Mouse (Mus musculus): ENCODE results near the gene Vamp5. TPM values are rescaled to one million over a fixed set of nuclear protein-coding genes. Genes with fewer than 3 reads are reported as not detected.

Gene Vamp5
- polyA plus RNA-seq, 1 experiment from 2014 or later = 22.2 TPM

GRCm38 (mm10) chr6:72362132-72363028 lies 17.9 kb downstream of the Vamp5 start:
- 0 out of 2 replicates have a peak, but pooled peaks cover 4% of the 10 kb centered on the region for H3K36me3 ChIP-seq (ENCODE audit: control insufficient read depth, insufficient read depth, low read length)
- H3K9ac ChIP-seq (ENCODE audit: low read length) = peak overlapping the region; percentile 74
- peak; percentile 64 for TF ChIP-seq CTCF (IDR thresholded peaks at IDR 0.05; ENCODE audit: low read depth)
- TF ChIP-seq EP300 (optimal IDR thresholded peaks at IDR 0.05) = peak; percentile 74
- peaks cover 9% of the 10 kb centered on the region for H3K4me1 ChIP-seq (replicated peaks; ENCODE audit: control insufficient read depth, insufficient read depth)
- ATAC-seq (ENCODE audit: low FRiP score, low TSS enrichment) = peak; percentile 97
- no peaks in the 10 kb centered on the region for H3K9me3 ChIP-seq (ENCODE audit: control insufficient read depth, low read length)
- under 1% methylated on average over 42 of the region's 42 CpGs for WGBS
- peak overlapping the region; percentile 82 for H3K4me2 ChIP-seq (replicated peaks; ENCODE audit: low read depth)
- H3K27me3 ChIP-seq (ENCODE audit: control insufficient read depth, insufficient read depth, low read length) = no peaks in the 10 kb centered on the region
- H3K4me3 ChIP-seq (ENCODE audit: low read depth, low read length) = peak overlapping the region; percentile 71
- DNase-seq (ENCODE audit: low spot score) = peak; percentile 96
- peak overlapping the region; percentile 87 for H3K27ac ChIP-seq (replicated peaks)

- H3K4me3 ChIP-seq (ENCODE audit: low read depth, low read length) = peak overlapping the region; percentile 71
- peak overlapping the region; percentile 74; the same call in 1 of the 2 replicates for H3K9ac ChIP-seq (ENCODE audit: low read length)
- H3K36me3 ChIP-seq (ENCODE audit: control insufficient read depth, insufficient read depth, low read length) = 0 out of 2 replicates have a peak, but pooled peaks cover 4% of the 10 kb centered on the region
- no peaks in the 10 kb centered on the region for H3K27me3 ChIP-seq (ENCODE audit: control insufficient read depth, insufficient read depth, low read length)
- H3K27ac ChIP-seq (replicated peaks) = no peak overlapping the region
- peak overlapping the region; percentile 82 for H3K4me2 ChIP-seq (replicated peaks; ENCODE audit: low read depth)
- WGBS = 46% methylated on average over 5 of the region's 5 CpGs
- no peak for DNase-seq (ENCODE audit: low spot score)
- no peaks in the 10 kb centered on the region for H3K9me3 ChIP-seq (ENCODE audit: control insufficient read depth, low read length)
- no peak for ATAC-seq (ENCODE audit: low FRiP score, low TSS enrichment)
- H3K4me1 ChIP-seq (replicated peaks; ENCODE audit: control insufficient read depth, insufficient read depth) = peaks cover 9% of the 10 kb centered on the region
- TF ChIP-seq CTCF (IDR thresholded peaks at IDR 0.05; ENCODE audit: low read depth) (no peak), EP300 (optimal IDR thresholded peaks at IDR 0.05) (no peak)
These were observed 19.1 kb downstream of the Vamp5 start for GRCm38 (mm10) chr6:72361121-72361551.

- peaks cover 9% of the 10 kb centered on the region for H3K4me1 ChIP-seq (replicated peaks; ENCODE audit: control insufficient read depth, insufficient read depth)
- no peak overlapping the region for H3K27ac ChIP-seq (replicated peaks)
- no peak overlapping the region for H3K9ac ChIP-seq (ENCODE audit: low read length)
- no peak overlapping the region for H3K4me3 ChIP-seq (ENCODE audit: low read depth, low read length)
- no peak for TF ChIP-seq CTCF (IDR thresholded peaks at IDR 0.05; ENCODE audit: low read depth)
- no peak for TF ChIP-seq EP300 (optimal IDR thresholded peaks at IDR 0.05)
- H3K9me3 ChIP-seq (ENCODE audit: control insufficient read depth, low read length) = no peaks in the 10 kb centered on the region
- no peak for DNase-seq (ENCODE audit: low spot score)
- H3K4me2 ChIP-seq (replicated peaks; ENCODE audit: low read depth) = peak overlapping the region; percentile 82; the same call in 1 of the 2 replicates
- no peak for ATAC-seq (ENCODE audit: low FRiP score, low TSS enrichment)
- 38% methylated on average over 7 of the region's 7 CpGs for WGBS
- no peaks in the 10 kb centered on the region for H3K27me3 ChIP-seq (ENCODE audit: control insufficient read depth, insufficient read depth, low read length)
- 0 out of 2 replicates have a peak, but pooled peaks cover 4% of the 10 kb centered on the region for H3K36me3 ChIP-seq (ENCODE audit: control insufficient read depth, insufficient read depth, low read length)
These were observed 19.7 kb downstream of the Vamp5 start for GRCm38 (mm10) chr6:72360599-72360935.

GRCm38 (mm10) chr6:72359891-72360598 lies 20.2 kb downstream of the Vamp5 start:
- no peak overlapping the region for H3K4me3 ChIP-seq (ENCODE audit: low read depth, low read length)
- no peak for ATAC-seq (ENCODE audit: low FRiP score, low TSS enrichment)
- H3K36me3 ChIP-seq (ENCODE audit: control insufficient read depth, insufficient read depth, low read length) = 0 out of 2 replicates have a peak, but pooled peaks cover 4% of the 10 kb centered on the region
- H3K27me3 ChIP-seq (ENCODE audit: control insufficient read depth, insufficient read depth, low read length) = no peaks in the 10 kb centered on the region
- TF ChIP-seq CTCF (IDR thresholded peaks at IDR 0.05; ENCODE audit: low read depth) (no peak), EP300 (optimal IDR thresholded peaks at IDR 0.05) (no peak)
- H3K27ac ChIP-seq (replicated peaks) = no peak overlapping the region
- H3K4me1 ChIP-seq (replicated peaks; ENCODE audit: control insufficient read depth, insufficient read depth) = peaks cover 9% of the 10 kb centered on the region
- H3K4me2 ChIP-seq (replicated peaks; ENCODE audit: low read depth) = peak overlapping the region; percentile 82; the same call in 1 of the 2 replicates
- DNase-seq (ENCODE audit: low spot score) = no peak
- no peaks in the 10 kb centered on the region for H3K9me3 ChIP-seq (ENCODE audit: control insufficient read depth, low read length)
- no peak overlapping the region for H3K9ac ChIP-seq (ENCODE audit: low read length)
- WGBS = 63% methylated on average over 11 of the region's 11 CpGs

GRCm38 (mm10) chr6:72359343-72359742 lies 20.9 kb downstream of the Vamp5 start:
- H3K36me3 ChIP-seq (ENCODE audit: control insufficient read depth, insufficient read depth, low read length) = 0 out of 2 replicates have a peak, but pooled peaks cover 4% of the 10 kb centered on the region
- H3K9me3 ChIP-seq (ENCODE audit: control insufficient read depth, low read length) = no peaks in the 10 kb centered on the region
- no peak for TF ChIP-seq CTCF (IDR thresholded peaks at IDR 0.05; ENCODE audit: low read depth)
- TF ChIP-seq EP300 (optimal IDR thresholded peaks at IDR 0.05) = no peak
- H3K4me1 ChIP-seq (replicated peaks; ENCODE audit: control insufficient read depth, insufficient read depth) = peaks cover 13% of the 10 kb centered on the region
- no peak for ATAC-seq (ENCODE audit: low FRiP score, low TSS enrichment)
- H3K27me3 ChIP-seq (ENCODE audit: control insufficient read depth, insufficient read depth, low read length) = no peaks in the 10 kb centered on the region
- WGBS = 75% methylated on average over 2 of the region's 2 CpGs
- no peak overlapping the region for H3K4me3 ChIP-seq (ENCODE audit: low read depth, low read length)
- H3K9ac ChIP-seq (ENCODE audit: low read length) = no peak overlapping the region
- no peak for DNase-seq (ENCODE audit: low spot score)
- H3K27ac ChIP-seq (replicated peaks) = no peak overlapping the region
- H3K4me2 ChIP-seq (replicated peaks; ENCODE audit: low read depth) = no peak overlapping the region
